Comparison of ENCODE assay signal across 8 mouse cellular contexts in the genomic region with DNA sequence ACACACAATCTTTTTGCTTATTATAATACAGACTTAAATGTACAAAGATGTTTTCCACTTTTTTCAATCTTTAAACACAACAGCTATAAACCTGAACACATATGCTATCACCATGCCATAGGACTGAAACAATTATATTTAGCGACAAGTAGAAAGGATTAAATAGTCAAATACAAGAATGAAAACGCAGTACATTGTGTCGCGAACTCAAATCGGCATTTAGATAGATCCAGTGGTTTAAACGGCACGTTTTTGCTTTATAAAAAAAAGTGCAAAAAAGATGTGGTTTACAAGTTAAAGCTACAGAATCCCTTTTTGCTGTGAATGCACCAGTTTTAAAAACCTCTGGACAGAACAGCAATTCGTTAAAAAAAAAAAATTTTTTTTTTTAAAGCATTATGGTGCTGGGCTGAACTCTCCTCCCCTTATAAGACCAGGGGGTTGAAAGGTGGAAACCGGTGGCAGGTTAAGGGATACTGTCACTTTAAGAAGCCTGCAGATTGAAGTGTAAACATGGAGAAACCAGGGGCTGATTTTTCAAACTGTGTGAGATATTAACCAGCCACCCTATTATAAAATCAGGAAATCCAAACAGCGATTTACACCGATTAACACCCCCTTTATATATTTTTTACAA. TPM values are rescaled to one million over a fixed set of nuclear protein-coding genes. Genes with fewer than 3 reads are reported as not detected.
DNase-seq lines count a peak whose midpoint lies in the region; ATAC-seq and TF ChIP-seq lines count a peak whose summit lies in the region.

No protein-coding gene starts in this region.

- H3K79me3 ChIP-seq in C2C12 (ENCODE audit: low read depth): peaks cover 48% of the 10 kb centered on the region

- peak overlapping the region; percentile 81 for H3K4me3 ChIP-seq in heart, adult 2 months
- H3K4me3 ChIP-seq in C2C12 (ENCODE audit: insufficient read depth, poor library complexity, severe bottlenecking): peak overlapping the region; percentile 92
- peak overlapping the region; percentile 74 for H3K4me3 ChIP-seq in forebrain, embryonic 16.5 days (replicated peaks; ENCODE audit: low read length)
- H3K4me3 ChIP-seq in macrophage (ENCODE audit: inconsistent target): peak overlapping the region; percentile 17; the same call in 1 of the 2 replicates

- ATAC-seq in forebrain, embryonic 16.5 days: no peak

- TF ChIP-seq EP300 in heart, adult 2 months (IDR thresholded peaks at IDR 0.05; ENCODE audit: insufficient read depth, low read depth, low read length): no peak

- no peak overlapping the region for H3ac ChIP-seq in C2C12 (ENCODE audit: control insufficient read depth, insufficient read length, low read depth)

- no peaks in the 10 kb centered on the region for H3K27me3 ChIP-seq in heart, adult 2 months (ENCODE audit: control insufficient read depth, insufficient read depth, low read length)
- H3K27me3 ChIP-seq in C2C12 (ENCODE audit: control insufficient read depth, insufficient read depth, insufficient read length): no peaks in the 10 kb centered on the region
- no peaks in the 10 kb centered on the region for H3K27me3 ChIP-seq in forebrain, embryonic 16.5 days (replicated peaks; ENCODE audit: control insufficient read depth, insufficient read depth, low read length)

- no peak for DNase-seq in heart, adult 2 months
- no peak for DNase-seq in heart, postnatal 14 days
- no peak for DNase-seq in layer of hippocampus, adult 9-10 months (ENCODE audit: low spot score)
- DNase-seq in right cerebral cortex, postnatal 36 days (ENCODE audit: low spot score in 2 of 2): no peak
- DNase-seq in left cerebral cortex, adult 8-10 months (ENCODE audit: low spot score in 2 of 2): no peak

- peaks cover 3% of the 10 kb centered on the region for H3K4me1 ChIP-seq in heart, adult 2 months (ENCODE audit: control insufficient read depth, insufficient read depth, low read length)
- H3K4me1 ChIP-seq in forebrain, embryonic 16.5 days (replicated peaks; ENCODE audit: control insufficient read depth, insufficient read depth, low read length): peaks cover 18% of the 10 kb centered on the region

- no peak for TF ChIP-seq CTCF in heart, adult 2 months (IDR thresholded peaks at IDR 0.05)
- no peak for TF ChIP-seq CTCF in C2C12 (IDR thresholded peaks at IDR 0.05; ENCODE audit: control insufficient read depth, insufficient read depth, insufficient read length)

- no peaks in the 10 kb centered on the region for H3K9me3 ChIP-seq in forebrain, embryonic 16.5 days (ENCODE audit: control insufficient read depth, low read length)

- peak overlapping the region; percentile 45 for H3K4me2 ChIP-seq in forebrain, embryonic 16.5 days (ENCODE audit: low read length)

- H3K36me3 ChIP-seq in heart, adult 2 months (ENCODE audit: control insufficient read depth, insufficient read depth, low read length): peaks cover 7% of the 10 kb centered on the region; the same call in 1 of the 2 replicates
- H3K36me3 ChIP-seq in C2C12 (ENCODE audit: control insufficient read depth, insufficient read depth) (peaks cover 19% of the 10 kb centered on the region), macrophage (ENCODE audit: inconsistent target) (no peaks in the 10 kb centered on the region)
- 0 out of 2 replicates have a peak, but pooled peaks cover 2% of the 10 kb centered on the region for H3K36me3 ChIP-seq in forebrain, embryonic 16.5 days (ENCODE audit: control insufficient read depth, insufficient read depth)

- 8% methylated on average over 11 of the region's 11 CpGs for WGBS in heart, adult 2 months
- WGBS in forebrain, embryonic 16.5 days: under 1% methylated on average over 11 of the region's 11 CpGs
- 2% methylated on average over 11 of the region's 11 CpGs for WGBS in macrophage (ENCODE audit: missing documents)

- peaks cover 2% of the 10 kb centered on the region; the same call in 1 of the 2 replicates for H3K79me2 ChIP-seq in heart, adult 2 months (replicated peaks; ENCODE audit: control insufficient read depth, insufficient read depth, low read length)
- H3K79me2 ChIP-seq in C2C12 (ENCODE audit: control insufficient read depth, insufficient read depth): peaks cover 56% of the 10 kb centered on the region
- H3K79me2 ChIP-seq in macrophage (ENCODE audit: inconsistent target): no peaks in the 10 kb centered on the region

- H3K9ac ChIP-seq in heart, adult 2 months (ENCODE audit: low read depth, low read length): no peak overlapping the region
- H3K9ac ChIP-seq in forebrain, embryonic 16.5 days (replicated peaks; ENCODE audit: low read depth, low read length): peak overlapping the region; percentile 71

- peak overlapping the region; percentile 90; the same call in 1 of the 2 replicates for H3K27ac ChIP-seq in heart, adult 2 months
- H3K27ac ChIP-seq in forebrain, embryonic 16.5 days (ENCODE audit: low read length): peak overlapping the region; percentile 85
- H3K27ac ChIP-seq in macrophage: no peak overlapping the region

- TF ChIP-seq POLR2A in heart, adult 2 months (IDR thresholded peaks at IDR 0.05; ENCODE audit: insufficient read depth, low read depth, low read length): no peak

- intact Hi-C loops in heart, adult 2 months (cut with DNase I): loop anchor here (2.0 kb wide), 1 partner anchor 525 kb away; no protein-coding TSS in a partner anchor
- intact Hi-C loops in heart, postnatal 14 days (cut with DNase I): no loop called here

TF ChIP-seq in C2C12, 6 proteins besides CTCF, POLR2A, EP300 and RAD21:
- TF ChIP-seq MYOG (IDR thresholded peaks at IDR 0.05; ENCODE audit: control insufficient read depth, extremely low read depth, insufficient read length) (no peak), MYOD1 (IDR thresholded peaks at IDR 0.05; ENCODE audit: control insufficient read depth, insufficient read length, low read depth) (no peak), CEBPB (IDR thresholded peaks at IDR 0.05; ENCODE audit: low read depth) (no peak), MAX (IDR thresholded peaks at IDR 0.05) (no peak), USF1 (IDR thresholded peaks at IDR 0.05; ENCODE audit: low read depth) (no peak), FOSL1 (IDR thresholded peaks at IDR 0.05; ENCODE audit: insufficient read depth, low read length, poor library complexity, severe bottlenecking) (no peak)
TF ChIP-seq in C2C12: peak in this region for 0.

RNA-seq across cellular contexts. Expression of a gene that starts 4.1 kb away (rescaled TPM):
- 10 to 100 TPM; 13.6 to 17.5 TPM for total RNA-seq in heart, adult 2 months (2021)
- polyA plus RNA-seq in heart, adult 2 months (2012; rRNA removed): 8.3 and 11.9 TPM in 2 replicates
- total RNA-seq in heart, postnatal 14 days (2021): 10 to 100 TPM; 31.2 to 34.1 TPM
- polyA plus RNA-seq in C2C12 (2012; fragmentation: generic; extraction: Trizol) (42.4 TPM), macrophage (2018) (0.73 to 3.1 TPM (median 2.3 TPM) in 3 replicates)
- 224 and 276 TPM in 2 replicates for polyA plus RNA-seq in forebrain, embryonic 16.5 days (2015; fragmentation: Nextera tagmentation; extraction: Ambion mirVana)
- total RNA-seq in macrophage (2018; cell fraction: chromatin; rRNA removed): 10 to 100 TPM in 1 of 26 experiments, 1 to 10 TPM in 2, under 1 TPM in 12, not detected in 11; 0.13 to 11.6 (median 0.26) TPM
- 1 to 10 TPM in 11 of 26 experiments, under 1 TPM in 15; 0.11 to 3.5 (median 0.52) TPM for total RNA-seq in macrophage (2018; cell fraction: cytosol; rRNA removed)
- 1 to 10 TPM in 5 of 26 experiments, under 1 TPM in 19, not detected in 2; 0.06 to 3.1 (median 0.56) TPM for total RNA-seq in macrophage (2018; cell fraction: nucleus; rRNA removed)
- total RNA-seq in left cerebral cortex, adult 8-10 months (2022): 10 to 100 TPM; 12.1 to 14.7 (median 13.9) TPM

Comparison
In these comparisons a context has a peak if more than half of its experiments do, and no peak if none do; other contexts are left out.
1. H3K4me3 ChIP-seq: peak in every context shown above with its lines; median percentile 92 in C2C12; 81 in heart, adult 2 months; 74 in forebrain, embryonic 16.5 days; 17 in macrophage.